Mouse (Mus musculus) embryo, embryonic 9.5 days (tissue): ENCODE measurements at regions not wholly inside any gene's neighbourhood (a gene's known extent, or its start where the extent isn't known, plus 50 kb on each side); places are given as distances from the start of the nearest gene placed in this dataset.

Experiments
- DNase-seq: peaks from one replicate; pipeline ENCODE4 v3.0.0-alpha.2; 2017; ENCODE audit errors: extremely low spot score

- no peak for DNase-seq
Observed at GRCm38 (mm10) chr13:48717036-48717435, 54.2 kb downstream of the Barx1 start.

DNA sequence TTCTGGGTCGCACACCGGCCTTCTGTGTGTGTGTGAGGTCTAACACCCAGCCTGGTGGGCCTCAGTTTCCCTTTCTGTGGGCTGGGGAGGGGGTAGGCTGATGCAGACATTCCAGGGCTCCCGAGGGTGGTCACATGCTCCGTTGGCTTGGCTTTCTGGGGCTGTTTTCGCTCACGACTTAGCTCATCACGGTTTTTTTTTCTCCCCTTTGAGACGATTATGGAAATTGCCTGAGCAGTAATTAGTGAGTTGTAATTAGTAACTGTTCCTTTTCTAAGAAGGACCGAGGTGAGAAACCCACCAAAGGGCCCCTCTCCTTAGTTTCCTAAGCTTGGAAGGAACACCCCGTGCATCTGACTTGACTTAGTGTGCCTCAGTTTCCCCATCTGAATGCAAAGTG lies 54.7 kb downstream of the Barx1 start:
- no peak for DNase-seq

DNA sequence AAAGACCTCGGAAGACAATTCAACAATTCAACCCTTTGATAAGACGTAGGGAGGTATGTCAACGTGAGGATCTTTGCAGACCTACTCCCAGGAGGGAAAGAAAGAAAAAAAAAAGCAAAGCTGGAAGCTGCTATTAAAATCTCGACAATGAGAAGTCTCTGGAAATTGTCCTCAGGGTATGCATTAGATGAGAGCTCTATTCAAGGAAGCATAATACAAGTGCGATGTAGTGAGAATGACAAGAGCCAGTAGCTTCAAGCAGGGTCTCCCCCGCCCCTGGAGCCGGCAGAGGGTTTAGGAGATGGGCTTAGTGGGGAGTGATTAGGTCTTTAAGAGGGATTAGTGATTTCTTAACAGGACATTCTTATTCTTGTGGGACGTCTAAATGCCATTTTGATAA lies 60.9 kb downstream of the Barx1 start:
- no peak for DNase-seq

GRCm38 (mm10) chr13:48726430-48726829 lies 63.6 kb downstream of the Barx1 start:
- DNase-seq = no peak

GRCm38 (mm10) chr13:48731046-48731996 lies 68.5 kb downstream of the Barx1 start:
- DNase-seq = peak; percentile 35

DNA sequence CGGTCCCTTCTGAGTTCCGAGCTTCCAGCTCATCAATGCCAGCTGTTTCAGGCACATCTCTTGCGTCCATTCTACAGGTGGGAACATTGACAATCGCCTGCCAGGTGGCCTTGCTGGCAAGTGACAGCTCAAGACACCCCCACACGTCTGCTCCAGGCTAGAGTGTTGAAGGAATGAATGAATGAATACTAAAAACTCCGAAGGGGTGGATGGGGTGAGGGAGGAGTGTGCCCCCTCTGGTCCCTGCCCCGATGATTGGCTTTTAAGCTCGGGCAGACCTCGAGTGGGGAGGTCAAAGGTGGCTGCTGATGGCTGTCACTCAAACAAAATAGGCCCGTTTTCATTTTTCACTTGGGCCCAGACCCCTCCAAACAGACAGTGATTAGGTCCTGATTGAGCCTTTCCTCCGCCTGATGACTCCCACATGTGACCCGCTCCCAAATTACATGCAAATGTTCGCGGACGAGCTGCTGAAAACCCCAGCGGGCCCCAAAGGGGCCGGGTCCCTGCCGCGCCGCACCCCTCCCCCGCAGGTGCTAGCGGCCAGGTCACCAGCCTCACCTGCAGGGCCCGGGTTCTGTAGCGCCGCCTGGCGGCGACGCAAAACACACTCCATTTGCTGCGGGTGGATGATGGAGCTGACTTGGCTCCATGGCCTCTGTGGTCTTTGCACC lies 69.5 kb downstream of the Barx1 start:
- peak; percentile 58 for DNase-seq

- DNase-seq = no peak
Observed at GRCm38 (mm10) chr13:48734985-48735384, 72.2 kb downstream of the Barx1 start.

GRCm38 (mm10) chr13:48745566-48745965 lies 82.8 kb downstream of the Barx1 start:
- DNase-seq = no peak

DNA sequence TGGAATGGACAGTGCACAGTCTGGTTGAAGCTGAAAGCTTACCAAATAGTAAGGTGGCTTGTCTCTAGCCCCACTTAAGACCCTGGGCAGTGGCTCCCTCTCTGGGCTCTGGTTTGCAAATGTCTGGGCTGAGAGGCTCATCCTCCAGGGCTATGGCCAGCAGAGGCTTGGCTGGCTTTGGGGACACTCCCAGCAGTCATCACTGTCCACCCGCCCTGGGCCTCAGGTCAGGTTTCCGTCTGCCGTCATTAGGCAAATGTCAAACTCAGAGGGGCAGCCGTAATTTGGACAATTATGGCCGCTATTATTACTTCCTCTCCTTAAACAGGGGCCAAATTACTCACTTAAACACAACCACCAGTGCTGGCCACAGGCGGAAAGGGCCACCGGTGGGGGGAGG lies 83.5 kb downstream of the Barx1 start:
- no peak for DNase-seq
